Mouse (Mus musculus): ENCODE data around the gene Birc2. TPM values are rescaled to one million over a fixed set of nuclear protein-coding genes. Genes with fewer than 3 reads are reported as not detected.

Birc2 gene
- total RNA-seq, 4 experiments from 2014 or later, result 29.8 to 40.3 (median 34.9) TPM

- DNase-seq (ENCODE audit: low spot score in 2 of 2), result no peak
Measured at GRCm38 (mm10) chr9:7786086-7786485, 50.8 kb downstream of the Birc2 start.

- DNase-seq (ENCODE audit: low spot score in 2 of 2), result no peak
Measured at GRCm38 (mm10) chr9:7785396-7785795, 51.5 kb downstream of the Birc2 start.

GRCm38 (mm10) chr9:7784615-7785012, 52.2 kb downstream of the Birc2 start:
- DNase-seq (ENCODE audit: low spot score in 2 of 2), result no peak

- DNase-seq (ENCODE audit: low spot score in 2 of 2), result no peak
Measured at GRCm38 (mm10) chr9:7783823-7784614, 52.8 kb downstream of the Birc2 start.

GRCm38 (mm10) chr9:7780250-7781150, 56.4 kb downstream of the Birc2 start:
- DNase-seq (ENCODE audit: low spot score in 2 of 2), result no peak

GRCm38 (mm10) chr9:7779786-7780185, 57.1 kb downstream of the Birc2 start:
- no peak for DNase-seq (ENCODE audit: low spot score in 2 of 2)

- DNase-seq (ENCODE audit: low spot score in 2 of 2), result no peak
Measured at GRCm38 (mm10) chr9:7778771-7779170, 58.1 kb downstream of the Birc2 start.

GRCm38 (mm10) chr9:7777652-7778051, 59.2 kb downstream of the Birc2 start:
- DNase-seq (ENCODE audit: low spot score in 2 of 2), result no peak

- no peak for DNase-seq (ENCODE audit: low spot score in 2 of 2)
Measured at GRCm38 (mm10) chr9:7776940-7777339, 59.9 kb downstream of the Birc2 start.

GRCm38 (mm10) chr9:7775986-7776385, 60.9 kb downstream of the Birc2 start:
- no peak for DNase-seq (ENCODE audit: low spot score in 2 of 2)

GRCm38 (mm10) chr9:7775011-7775410, 61.9 kb downstream of the Birc2 start:
- DNase-seq (ENCODE audit: low spot score in 2 of 2), result no peak

- no peak for DNase-seq (ENCODE audit: low spot score in 2 of 2)
Measured at GRCm38 (mm10) chr9:7774538-7774937, 62.3 kb downstream of the Birc2 start.

GRCm38 (mm10) chr9:7773686-7774085, 63.2 kb downstream of the Birc2 start:
- no peak for DNase-seq (ENCODE audit: low spot score in 2 of 2)

GRCm38 (mm10) chr9:7772773-7773454, 64.0 kb downstream of the Birc2 start:
- no peak for DNase-seq (ENCODE audit: low spot score in 2 of 2)

GRCm38 (mm10) chr9:7772361-7772760, 64.5 kb downstream of the Birc2 start:
- DNase-seq (ENCODE audit: low spot score in 2 of 2), result no peak

GRCm38 (mm10) chr9:7769491-7769890, 67.4 kb downstream of the Birc2 start:
- no peak for DNase-seq (ENCODE audit: low spot score in 2 of 2)

GRCm38 (mm10) chr9:7769081-7769480, 67.8 kb downstream of the Birc2 start:
- DNase-seq (ENCODE audit: low spot score in 2 of 2), result no peak

Small RNA genes lying within 50 kb of the gene (microRNA-seq; reads per million reads assigned to microRNA genes)
- gene Mir5618, result 0 to 0.64 reads per million in 2 experiments

Other genes starting within 250 kb of the Birc2 start
- gene Mmp20, start 208.8 kb downstream of the Birc2 start, total RNA-seq (2022), result not detected
- gene Mmp7, start 145.0 kb downstream of the Birc2 start, total RNA-seq (2022), result not detected
- gene Tmem123, start 73.0 kb downstream of the Birc2 start, total RNA-seq (2022), result 10 to 100 TPM in 2 of 4 experiments, 1 to 10 TPM in 2; 9.6 to 15.0 (median 12.1) TPM
- 1 to 10 TPM; 2.3 to 5.4 (median 3.6) TPM for gene Birc3, start 36.1 kb upstream of the Birc2 start, total RNA-seq (2022)
- gene Yap1, start 167.5 kb upstream of the Birc2 start, total RNA-seq (2022), result 10 to 100 TPM; 18.3 to 22.7 (median 19.8) TPM
- 10 to 100 TPM; 10.0 to 13.5 (median 13.0) TPM for gene Cfap300, start 205.8 kb upstream of the Birc2 start, total RNA-seq (2022)

All from layer of hippocampus, adult 8-10 months (tissue).